In the genomic region with DNA sequence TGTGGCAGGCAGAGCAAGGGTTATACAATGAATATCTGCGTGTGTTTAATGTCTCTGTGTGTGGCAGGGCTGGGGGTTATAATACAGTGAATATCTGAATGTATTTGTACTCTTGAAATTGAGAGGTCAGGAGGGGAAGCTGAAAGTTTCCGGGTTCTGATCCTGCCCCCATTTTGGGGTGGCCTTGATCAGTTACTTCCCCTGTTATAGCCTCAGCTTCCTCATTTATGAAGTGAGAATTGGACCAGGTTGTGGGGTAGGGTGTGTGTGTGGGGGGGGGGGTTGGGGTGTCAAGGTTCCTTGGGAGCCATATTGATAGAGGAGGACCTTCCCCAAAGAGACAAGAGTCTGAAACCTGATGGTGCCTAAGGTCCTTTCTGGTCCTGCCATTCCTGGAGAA, we compare ENCODE assay signal across 29 mouse cellular contexts.
DNase-seq lines count a peak whose midpoint lies in the region; ATAC-seq and TF ChIP-seq lines count a peak whose summit lies in the region.
"Had no signal": no experiment of that assay in that cellular context is flagged by ENCODE, and none has a peak within 500 bp of the region (broad histone marks: within the 10 kb centered on the region; RNA-seq: fewer than 3 reads in every experiment).

No protein-coding gene starts in this region.

- H3K9ac ChIP-seq in hindbrain, embryonic 12.5 days: no peak overlapping the region
- H3K9ac ChIP-seq: embryonic facial prominence, embryonic 12.5 days; heart, embryonic 12.5 days; hindbrain, embryonic 15.5 days; liver, embryonic 15.5 days; midbrain, embryonic 15.5 days had no signal

- WGBS in macrophage (ENCODE audit: missing documents): 7% methylated on average over 2 of the region's 2 CpGs
- WGBS in small intestine, adult 2 months: 73% methylated on average over 2 of the region's 2 CpGs
- 96% methylated on average over 2 of the region's 2 CpGs for WGBS in hindbrain, embryonic 12.5 days

- peaks cover 69% of the 10 kb centered on the region for H3K4me1 ChIP-seq in bone marrow macrophage, adult 2 months (ENCODE audit: control insufficient read depth, insufficient read depth, low read length)
- 0 out of 2 replicates have a peak, but pooled peaks cover 2% of the 10 kb centered on the region for H3K4me1 ChIP-seq in small intestine, adult 2 months (ENCODE audit: control insufficient read depth, insufficient read depth, insufficient read length, low read length)
- H3K4me1 ChIP-seq in hindbrain, embryonic 12.5 days: no peaks in the 10 kb centered on the region
- H3K4me1 ChIP-seq: embryonic facial prominence, embryonic 12.5 days; heart, embryonic 12.5 days; hindbrain, embryonic 15.5 days; liver, embryonic 15.5 days; midbrain, embryonic 10.5 days; midbrain, embryonic 15.5 days had no signal

- no peaks in the 10 kb centered on the region for H3K9me3 ChIP-seq in hindbrain, embryonic 12.5 days (replicated peaks)
- H3K9me3 ChIP-seq: embryonic facial prominence, embryonic 12.5 days; heart, embryonic 12.5 days; hindbrain, embryonic 15.5 days; liver, embryonic 15.5 days; midbrain, embryonic 10.5 days; midbrain, embryonic 15.5 days had no signal

- peak overlapping the region; percentile 77 for H3K27ac ChIP-seq in bone marrow macrophage, adult 2 months (ENCODE audit: insufficient read depth, low read depth, low read length)
- peak overlapping the region; percentile 76 for H3K27ac ChIP-seq in macrophage
- H3K27ac ChIP-seq in small intestine, adult 2 months (ENCODE audit: insufficient read depth, low read depth, low read length): peak overlapping the region; percentile 32; the same call in 1 of the 2 replicates
- H3K27ac ChIP-seq in hindbrain, embryonic 12.5 days: no peak overlapping the region
- H3K27ac ChIP-seq: embryonic facial prominence, embryonic 12.5 days; heart, adult 2 months; hindbrain, embryonic 15.5 days; kidney, postnatal 0 days; liver, embryonic 15.5 days; midbrain, embryonic 10.5 days; midbrain, embryonic 15.5 days had no signal

- no peak for ATAC-seq in hindbrain, embryonic 12.5 days (ENCODE audit: low FRiP score)
- ATAC-seq: forebrain, embryonic 14.5 days; midbrain, embryonic 15.5 days; Patski had no signal

- no peak overlapping the region for H3K4me3 ChIP-seq in bone marrow macrophage, adult 2 months (ENCODE audit: insufficient read depth, low read length)
- no peak overlapping the region for H3K4me3 ChIP-seq in macrophage (ENCODE audit: inconsistent target)
- no peak overlapping the region for H3K4me3 ChIP-seq in small intestine, adult 2 months (ENCODE audit: low read depth, low read length)
- H3K4me3 ChIP-seq in hindbrain, embryonic 12.5 days: no peak overlapping the region
- H3K4me3 ChIP-seq: embryonic facial prominence, embryonic 12.5 days; heart, adult 2 months; heart, embryonic 12.5 days; hindbrain, embryonic 15.5 days; liver, embryonic 15.5 days; midbrain, embryonic 10.5 days; midbrain, embryonic 15.5 days had no signal

- H3K4me2 ChIP-seq in hindbrain, embryonic 12.5 days (replicated peaks): no peak overlapping the region
- H3K4me2 ChIP-seq: embryonic facial prominence, embryonic 12.5 days; heart, embryonic 12.5 days; hindbrain, embryonic 15.5 days; liver, embryonic 15.5 days; midbrain, embryonic 15.5 days had no signal

- TF ChIP-seq POLR2A in bone marrow macrophage, adult 2 months (IDR thresholded peaks at IDR 0.05; ENCODE audit: borderline replicate concordance, low read depth, low read length): no peak
- TF ChIP-seq POLR2A in small intestine, adult 2 months (IDR thresholded peaks at IDR 0.05; ENCODE audit: low read depth, low read length): no peak

- DNase-seq in A20 (ENCODE audit: low read depth, low spot score): peak; percentile 50
- no peak for DNase-seq in cerebellum, postnatal 25 days
- no peak for DNase-seq in urinary bladder, postnatal 25 days (ENCODE audit: low spot score)
- DNase-seq: adrenal gland, postnatal 14 days; cerebellum, adult 2 months; cerebellum, postnatal 14 days; embryo, embryonic 11 days; gastrocnemius, postnatal 25 days; heart, adult 2 months; heart, postnatal 4 days; kidney, adult 18-20 months; kidney, postnatal 4 days; liver; lung, postnatal 4 days; right cerebral cortex, adult 18-20 months had no signal

- no peak for TF ChIP-seq CTCF in bone marrow macrophage, adult 2 months (IDR thresholded peaks at IDR 0.05; ENCODE audit: low read depth, low read length)
- no peak for TF ChIP-seq CTCF in small intestine, adult 2 months (IDR thresholded peaks at IDR 0.05; ENCODE audit: extremely low read depth, insufficient read length, insufficient replicate concordance, low read depth, low read length)

- H3K36me3 ChIP-seq in macrophage (ENCODE audit: inconsistent target): no peaks in the 10 kb centered on the region
- no peaks in the 10 kb centered on the region for H3K36me3 ChIP-seq in small intestine, adult 2 months (ENCODE audit: control insufficient read depth, insufficient read depth, low read length)
- no peaks in the 10 kb centered on the region; the same call in 1 of the 2 replicates for H3K36me3 ChIP-seq in hindbrain, embryonic 12.5 days
- H3K36me3 ChIP-seq: embryonic facial prominence, embryonic 12.5 days; heart, embryonic 12.5 days; hindbrain, embryonic 15.5 days; liver, embryonic 15.5 days; midbrain, embryonic 15.5 days had no signal

- no peaks in the 10 kb centered on the region for H3K27me3 ChIP-seq in small intestine, adult 2 months (ENCODE audit: control insufficient read depth, insufficient read depth, low read length)
- no peaks in the 10 kb centered on the region for H3K27me3 ChIP-seq in hindbrain, embryonic 12.5 days
- H3K27me3 ChIP-seq: CH12.LX; embryonic facial prominence, embryonic 12.5 days; heart, embryonic 12.5 days; hindbrain, embryonic 15.5 days; liver, embryonic 15.5 days; midbrain, embryonic 15.5 days; Patski had no signal

- peaks cover 61% of the 10 kb centered on the region for H3K79me2 ChIP-seq in macrophage (ENCODE audit: inconsistent target)
